Mouse (Mus musculus) bone marrow, adult 2 months (tissue): Measurements from ENCODE around the gene Eif5.

Experiments used
- CTCF ChIP-seq: fragments of 200-500 bp; IDR thresholded peaks from 2 replicates; pipeline ENCODE4 v1.5.1; 2011; ENCODE audit warnings: low read length, control low read depth; ENCODE audit not compliant: control insufficient read depth, insufficient read depth
- POLR2A ChIP-seq: fragments of 200-500 bp; IDR thresholded peaks from 2 replicates; pipeline ENCODE4 v1.6.1; 2011; ENCODE audit warnings: low read depth, mild to moderate bottlenecking, control low read depth, low read length, borderline replicate concordance; ENCODE audit not compliant: control insufficient read depth

- TF ChIP-seq POLR2A: no peak
- TF ChIP-seq CTCF: no peak
Observed at GRCm38 (mm10) chr12:111573315-111573714, 35.5 kb downstream of the Eif5 start.
